Mouse (Mus musculus) heart, postnatal 25 days (tissue): ENCODE measurements at regions not wholly inside any gene's neighbourhood (a gene's known extent, or its start where the extent isn't known, plus 50 kb on each side); places are given as distances from the start of the nearest gene placed in this dataset.

Experiments
- DNase-seq: peaks from one replicate; pipeline ENCODE4 v3.0.0; 2022; ENCODE audit warnings: low spot score
- intact Hi-C: fragments of 180-260 bp; cut with DNase I; formaldehyde crosslinking; loops from one replicate; pipeline ENCODE4 v1.15.1; 2025

- intact Hi-C loops, result no loop called here
These were observed 265.4 kb upstream of the Sp4 start for GRCm38 (mm10) chr12:118566681-118567080.

GRCm38 (mm10) chr12:118564394-118565112, 263.3 kb upstream of the Sp4 start:
- intact Hi-C loops, result no loop called here
- no peak for DNase-seq

More at GRCm38 (mm10) chr12:118566681-118567080, 265.4 kb upstream of the Sp4 start:
- no peak for DNase-seq

- no peak for DNase-seq
- intact Hi-C loops, result no loop called here
These were observed 261.0 kb upstream of the Sp4 start for GRCm38 (mm10) chr12:118562226-118562625.

- intact Hi-C loops, result no loop called here
- DNase-seq, result no peak
These were observed 247.8 kb upstream of the Sp4 start for GRCm38 (mm10) chr12:118549071-118549470.

- intact Hi-C loops, result no loop called here
- DNase-seq, result no peak
These were observed 239.1 kb upstream of the Sp4 start for GRCm38 (mm10) chr12:118540336-118540735.

- intact Hi-C loops, result no loop called here
- DNase-seq, result no peak
These were observed 229.3 kb upstream of the Sp4 start for GRCm38 (mm10) chr12:118530514-118530913.

GRCm38 (mm10) chr12:118529428-118530361, 228.5 kb upstream of the Sp4 start:
- intact Hi-C loops, result no loop called here
- DNase-seq, result no peak

GRCm38 (mm10) chr12:118521770-118522169, 220.5 kb upstream of the Sp4 start:
- intact Hi-C loops, result no loop called here
- no peak for DNase-seq

GRCm38 (mm10) chr12:118521329-118521728, 220.1 kb upstream of the Sp4 start:
- intact Hi-C loops, result no loop called here
- no peak for DNase-seq

- DNase-seq, result no peak
- intact Hi-C loops, result no loop called here
These were observed 218.6 kb upstream of the Sp4 start for GRCm38 (mm10) chr12:118519801-118520327.

GRCm38 (mm10) chr12:118510989-118511388, 209.7 kb upstream of the Sp4 start:
- no peak for DNase-seq
- intact Hi-C loops, result no loop called here

GRCm38 (mm10) chr12:118508972-118509917, 208.0 kb upstream of the Sp4 start:
- no peak for DNase-seq
- intact Hi-C loops, result no loop called here

GRCm38 (mm10) chr12:118500392-118500791, 199.2 kb upstream of the Sp4 start:
- no peak for DNase-seq
- intact Hi-C loops, result no loop called here

GRCm38 (mm10) chr12:118488038-118488437, 186.8 kb upstream of the Sp4 start:
- DNase-seq, result no peak
- intact Hi-C loops, result no loop called here

GRCm38 (mm10) chr12:118486434-118486833, 185.2 kb upstream of the Sp4 start:
- DNase-seq, result no peak
- intact Hi-C loops, result no loop called here

- DNase-seq, result no peak
- intact Hi-C loops, result no loop called here
These were observed 180.1 kb upstream of the Sp4 start for GRCm38 (mm10) chr12:118481347-118481746.

- intact Hi-C loops, result no loop called here
- DNase-seq, result no peak
These were observed 173.5 kb upstream of the Sp4 start for GRCm38 (mm10) chr12:118474732-118475131.

- intact Hi-C loops, result no loop called here
These were observed 165.6 kb upstream of the Sp4 start for GRCm38 (mm10) chr12:118466837-118467236.

GRCm38 (mm10) chr12:118457493-118458408, 156.5 kb upstream of the Sp4 start:
- DNase-seq, result no peak

More at GRCm38 (mm10) chr12:118466837-118467236, 165.6 kb upstream of the Sp4 start:
- no peak for DNase-seq

More at GRCm38 (mm10) chr12:118457493-118458408, 156.5 kb upstream of the Sp4 start:
- intact Hi-C loops, result loop anchor here (1.0 to 5.0 kb wide), 3 partner anchors 398 to 635 kb away; no protein-coding TSS in a partner anchor
